Mouse (Mus musculus) stomach, adult 2 months (tissue): Measurements from ENCODE around the gene Gm3164. TPM values are rescaled to one million over a fixed set of nuclear protein-coding genes. Genes with fewer than 3 reads are reported as not detected.

Source experiments
- polyA plus RNA-seq: library from polyadenylated mRNA; depleted of rRNA; stranded (reverse); fragments of >200 nt; gene quantifications from 2 replicates; pipeline ENCODE4 v1.2.3, GENCODE M21; 2012; rRNA removed

The Gm3164 gene
- not detected in 2 replicates for polyA plus RNA-seq

DNA sequence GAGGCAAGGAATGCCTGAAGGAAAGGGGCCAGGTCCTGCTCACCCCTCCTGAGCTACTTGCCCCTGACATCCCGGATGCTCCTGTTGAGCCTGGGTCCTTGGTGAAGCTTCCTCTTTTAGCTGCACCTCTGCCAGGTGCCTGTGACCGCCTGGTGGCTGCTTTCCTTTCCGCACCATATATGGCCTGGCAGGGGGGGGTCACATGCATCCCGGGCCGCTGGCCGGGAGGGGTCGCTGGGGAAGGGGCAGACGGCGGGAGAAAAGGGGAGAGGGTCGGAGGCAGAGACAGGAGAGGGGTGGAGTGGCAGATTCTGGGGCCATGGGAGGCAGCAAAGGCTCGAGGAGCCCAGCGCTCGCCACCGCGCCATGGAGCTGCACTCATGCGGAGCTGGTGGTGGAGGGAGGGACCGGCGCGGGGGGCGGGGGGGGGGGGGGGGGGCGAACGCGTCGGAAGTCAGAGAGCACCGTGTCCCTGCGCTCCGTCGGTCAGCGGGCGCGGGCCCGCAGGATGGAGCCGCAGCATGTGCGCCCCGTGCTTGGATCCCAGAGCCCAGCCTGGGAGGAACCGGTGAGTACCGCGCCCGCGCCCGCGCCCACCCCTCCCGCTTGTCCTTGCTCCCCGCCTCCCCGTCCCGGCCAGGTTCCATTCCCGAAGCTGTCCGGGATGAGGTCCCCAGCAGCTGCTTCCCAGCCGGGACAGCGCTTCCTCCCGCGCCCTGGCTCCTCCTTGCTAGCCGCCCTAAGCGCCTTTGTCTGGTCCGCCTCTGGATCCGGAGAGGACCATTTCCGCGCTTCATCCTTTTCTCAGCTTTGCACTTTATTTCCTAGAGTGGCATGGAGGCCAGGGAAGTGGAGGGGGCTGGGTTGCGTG is at the start of gene Gm3164:
Gene Gm3164, plus strand, starts transcription at position 484 of the 871 bp plus-strand sequence.

DNA sequence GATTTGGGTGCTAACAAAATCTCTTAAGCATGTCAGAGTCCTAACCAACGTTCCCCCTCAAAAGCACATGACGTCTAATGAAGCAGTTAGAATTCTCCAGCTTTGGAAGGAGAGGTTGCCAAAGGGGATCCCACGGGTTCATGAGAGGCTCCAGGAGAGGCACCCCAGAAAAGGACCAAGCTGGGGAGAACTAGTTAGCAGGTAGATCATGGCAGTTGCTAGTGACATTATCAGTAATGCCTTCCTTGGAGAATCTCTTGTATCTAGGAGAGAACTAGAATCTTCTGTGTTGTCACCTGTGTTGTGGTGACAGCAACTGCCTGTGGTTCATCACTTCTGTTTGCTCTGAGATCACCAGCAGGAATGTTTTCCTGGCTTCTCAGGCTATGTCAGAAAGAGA is 18.0 kb upstream of the Gm3164 start, which contains the start of gene Gm3159:
Gene Gm3159, plus strand, starts transcription at position 301 of the 400 bp plus-strand sequence.

DNA sequence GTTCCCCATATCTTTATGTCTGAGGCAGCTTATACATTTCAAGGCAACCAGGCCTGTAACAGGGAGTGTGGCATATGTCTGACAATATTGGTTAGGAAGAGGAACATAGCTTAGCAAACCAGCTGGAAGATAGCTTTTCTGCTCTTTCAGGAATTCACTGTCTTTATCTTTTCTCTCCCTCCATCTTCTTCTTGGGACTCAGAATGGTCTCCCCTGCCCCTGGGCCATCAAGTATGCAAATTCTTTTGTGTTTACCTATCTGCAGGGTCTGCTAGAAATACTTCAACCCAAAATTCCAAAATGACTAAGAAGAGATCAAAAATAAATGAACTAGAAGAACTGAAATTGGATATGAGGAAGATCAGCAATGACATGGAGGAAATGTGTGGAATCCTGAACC is 15.4 kb downstream of the Gm3164 start, which contains the start of gene Gm3173:
Gene Gm3173, plus strand, starts transcription at position 301 of the 400 bp plus-strand sequence.

DNA sequence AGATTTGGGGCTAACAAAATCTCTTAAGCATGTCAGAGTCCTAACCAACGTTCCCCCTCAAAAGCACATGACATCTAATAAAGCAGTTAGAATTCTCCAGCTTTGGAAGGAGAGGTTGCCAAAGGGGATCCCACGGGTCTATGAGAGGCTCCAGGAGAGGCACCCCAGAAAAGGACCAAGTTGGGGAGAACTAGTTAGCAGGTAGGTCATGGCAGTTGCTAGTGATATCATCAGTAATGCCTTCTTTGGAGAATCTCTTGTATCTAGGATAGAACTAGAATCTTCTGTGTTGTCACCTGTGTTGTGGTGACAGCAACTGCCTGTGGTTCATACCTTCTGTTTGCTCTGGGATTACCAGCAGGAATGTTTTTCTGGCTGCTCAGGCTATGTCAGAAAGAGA is 66.2 kb downstream of the Gm3164 start, which contains the start of gene Gm3182:
Gene Gm3182, plus strand, starts transcription at position 301 of the 400 bp plus-strand sequence.

Other genes starting within 250 kb of the Gm3164 start
- gene Gm2974, start 232.9 kb upstream of the Gm3164 start, polyA plus RNA-seq, result not detected in 2 replicates
- gene Gm3138, start 165.8 kb upstream of the Gm3164 start, polyA plus RNA-seq, result not detected in 2 replicates
- gene Gm3149, start 98.2 kb upstream of the Gm3164 start, polyA plus RNA-seq, result not detected in 2 replicates
- not detected in 2 replicates for gene 2610042L04Rik, start 80.7 kb upstream of the Gm3164 start, polyA plus RNA-seq
- not detected in 2 replicates for gene Gm3159, start 17.9 kb upstream of the Gm3164 start, polyA plus RNA-seq
- gene Gm3173, start 15.5 kb downstream of the Gm3164 start, polyA plus RNA-seq, result not detected in 2 replicates
- gene Gm3182, start 66.3 kb downstream of the Gm3164 start, polyA plus RNA-seq, result not detected in 2 replicates
- not detected in 2 replicates for gene Gm3047, start 140.0 kb downstream of the Gm3164 start, polyA plus RNA-seq
- gene Gm8159, start 216.9 kb downstream of the Gm3164 start, polyA plus RNA-seq, result not detected in 2 replicates
- gene Gm3239, start 248.7 kb downstream of the Gm3164 start, polyA plus RNA-seq, result not detected in 2 replicates